Mouse (Mus musculus): ENCODE results near the gene Zfand5.
"Not testable (repeated sequence)": the region's sequence is repeated elsewhere in the genome, so short reads cannot be mapped to it uniquely, and the experiment has no call there.

The Zfand5 gene

GRCm38 (mm10) chr19:21271741-21272654, at the start of gene Zfand5:
TSS of gene Zfand5 (plus strand) at chr19:21272278.
- DNase-seq (ENCODE audit: low read depth, low spot score), result peak; percentile 95

GRCm38 (mm10) chr19:21227131-21227530, 44.9 kb upstream of the Zfand5 start:
- no peak for DNase-seq (ENCODE audit: low read depth, low spot score)

- no peak for DNase-seq (ENCODE audit: low read depth, low spot score)
Observed at GRCm38 (mm10) chr19:21227754-21228153, 44.3 kb upstream of the Zfand5 start.

- DNase-seq (ENCODE audit: low read depth, low spot score), result not testable (repeated sequence)
Observed at GRCm38 (mm10) chr19:21248730-21249129, 23.3 kb upstream of the Zfand5 start.

GRCm38 (mm10) chr19:21253846-21254245, 18.2 kb upstream of the Zfand5 start:
- DNase-seq (ENCODE audit: low read depth, low spot score), result no peak

- no peak for DNase-seq (ENCODE audit: low read depth, low spot score)
Observed at GRCm38 (mm10) chr19:21255920-21256319, 16.2 kb upstream of the Zfand5 start.

GRCm38 (mm10) chr19:21259453-21259852, 12.6 kb upstream of the Zfand5 start:
- DNase-seq (ENCODE audit: low read depth, low spot score), result no peak

GRCm38 (mm10) chr19:21260280-21260679, 11.8 kb upstream of the Zfand5 start:
- DNase-seq (ENCODE audit: low read depth, low spot score), result no peak

GRCm38 (mm10) chr19:21271186-21271585, 892 bp upstream of the Zfand5 start:
- DNase-seq (ENCODE audit: low read depth, low spot score), result no peak

GRCm38 (mm10) chr19:21272655-21273284, 692 bp downstream of the Zfand5 start:
- peak; percentile 73 for DNase-seq (ENCODE audit: low read depth, low spot score)

GRCm38 (mm10) chr19:21273440-21273839, 1.4 kb downstream of the Zfand5 start:
- peak; percentile 8 for DNase-seq (ENCODE audit: low read depth, low spot score)

- DNase-seq (ENCODE audit: low read depth, low spot score), result peak; percentile 68
Observed at GRCm38 (mm10) chr19:21274181-21274591, 2.1 kb downstream of the Zfand5 start.

- DNase-seq (ENCODE audit: low read depth, low spot score), result no peak
Observed at GRCm38 (mm10) chr19:21274714-21275113, 2.6 kb downstream of the Zfand5 start.

GRCm38 (mm10) chr19:21276317-21276716, 4.2 kb downstream of the Zfand5 start:
- DNase-seq (ENCODE audit: low read depth, low spot score), result no peak

GRCm38 (mm10) chr19:21286421-21287097, 14.5 kb downstream of the Zfand5 start:
- DNase-seq (ENCODE audit: low read depth, low spot score), result no peak

- no peak for DNase-seq (ENCODE audit: low read depth, low spot score)
Observed at GRCm38 (mm10) chr19:21297411-21297810, 25.3 kb downstream of the Zfand5 start.

- DNase-seq (ENCODE audit: low read depth, low spot score), result no peak
Observed at GRCm38 (mm10) chr19:21301787-21302186, 29.7 kb downstream of the Zfand5 start.

- no peak for DNase-seq (ENCODE audit: low read depth, low spot score)
Observed at GRCm38 (mm10) chr19:21307755-21308154, 35.7 kb downstream of the Zfand5 start.

- not testable (repeated sequence) for DNase-seq (ENCODE audit: low read depth, low spot score)
Observed at GRCm38 (mm10) chr19:21310364-21310763, 38.3 kb downstream of the Zfand5 start.

GRCm38 (mm10) chr19:21315701-21316100, 43.6 kb downstream of the Zfand5 start:
- no peak for DNase-seq (ENCODE audit: low read depth, low spot score)

- DNase-seq (ENCODE audit: low read depth, low spot score), result no peak
Observed at GRCm38 (mm10) chr19:21319618-21320017, 47.5 kb downstream of the Zfand5 start.

- DNase-seq (ENCODE audit: low read depth, low spot score), result no peak
Observed at GRCm38 (mm10) chr19:21325333-21325732, 53.3 kb downstream of the Zfand5 start.
